Mouse (Mus musculus) kidney, postnatal 10 days (tissue): ENCODE data around the gene Hist1h3g.
A peak's percentile ranks its signal among the peaks of the same experiment; 100 is the strongest.

Source experiments
- DNase-seq: peaks from one replicate; pipeline ENCODE4 v3.0.0; 2021; ENCODE audit warnings: mixed read lengths

Hist1h3g gene

DNA sequence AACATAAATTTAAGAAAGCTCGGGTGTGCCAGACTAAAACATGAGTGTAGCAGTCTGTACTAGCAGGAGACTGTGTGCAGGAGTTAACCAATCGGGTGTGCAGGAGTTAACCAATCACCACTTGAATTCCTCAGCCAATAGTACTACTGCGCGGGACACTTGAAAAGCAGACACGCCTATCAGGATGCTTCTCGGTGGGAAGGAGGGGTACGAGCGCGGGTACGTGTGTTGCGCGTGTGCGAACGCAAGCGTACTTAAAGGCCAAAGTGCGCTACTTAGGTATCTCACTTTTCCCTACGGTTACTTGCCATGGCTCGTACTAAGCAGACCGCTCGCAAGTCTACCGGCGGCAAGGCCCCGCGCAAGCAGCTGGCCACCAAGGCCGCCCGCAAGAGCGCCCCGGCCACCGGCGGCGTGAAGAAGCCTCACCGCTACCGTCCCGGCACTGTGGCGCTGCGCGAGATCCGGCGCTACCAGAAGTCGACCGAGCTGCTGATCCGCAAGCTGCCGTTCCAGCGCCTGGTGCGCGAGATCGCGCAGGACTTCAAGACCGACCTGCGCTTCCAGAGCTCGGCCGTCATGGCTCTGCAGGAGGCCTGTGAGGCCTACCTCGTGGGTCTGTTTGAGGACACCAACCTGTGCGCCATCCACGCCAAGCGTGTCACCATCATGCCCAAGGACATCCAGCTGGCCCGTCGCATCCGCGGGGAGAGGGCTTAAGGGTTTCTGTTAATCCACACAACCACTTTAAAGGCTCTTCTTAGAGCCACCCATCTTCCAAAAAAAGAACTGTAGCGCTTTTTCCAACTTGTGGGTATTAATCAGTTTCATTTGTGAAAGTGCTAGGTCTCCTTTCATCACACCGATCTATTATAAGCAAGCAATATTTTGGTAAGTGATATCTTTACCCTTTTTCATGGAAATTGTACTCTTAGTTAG is at the start of gene Hist1h3g:
Gene Hist1h3g (plus strand): TSS at position 286 of the 939 bp plus-strand sequence.
- DNase-seq: peak; percentile 91

DNA sequence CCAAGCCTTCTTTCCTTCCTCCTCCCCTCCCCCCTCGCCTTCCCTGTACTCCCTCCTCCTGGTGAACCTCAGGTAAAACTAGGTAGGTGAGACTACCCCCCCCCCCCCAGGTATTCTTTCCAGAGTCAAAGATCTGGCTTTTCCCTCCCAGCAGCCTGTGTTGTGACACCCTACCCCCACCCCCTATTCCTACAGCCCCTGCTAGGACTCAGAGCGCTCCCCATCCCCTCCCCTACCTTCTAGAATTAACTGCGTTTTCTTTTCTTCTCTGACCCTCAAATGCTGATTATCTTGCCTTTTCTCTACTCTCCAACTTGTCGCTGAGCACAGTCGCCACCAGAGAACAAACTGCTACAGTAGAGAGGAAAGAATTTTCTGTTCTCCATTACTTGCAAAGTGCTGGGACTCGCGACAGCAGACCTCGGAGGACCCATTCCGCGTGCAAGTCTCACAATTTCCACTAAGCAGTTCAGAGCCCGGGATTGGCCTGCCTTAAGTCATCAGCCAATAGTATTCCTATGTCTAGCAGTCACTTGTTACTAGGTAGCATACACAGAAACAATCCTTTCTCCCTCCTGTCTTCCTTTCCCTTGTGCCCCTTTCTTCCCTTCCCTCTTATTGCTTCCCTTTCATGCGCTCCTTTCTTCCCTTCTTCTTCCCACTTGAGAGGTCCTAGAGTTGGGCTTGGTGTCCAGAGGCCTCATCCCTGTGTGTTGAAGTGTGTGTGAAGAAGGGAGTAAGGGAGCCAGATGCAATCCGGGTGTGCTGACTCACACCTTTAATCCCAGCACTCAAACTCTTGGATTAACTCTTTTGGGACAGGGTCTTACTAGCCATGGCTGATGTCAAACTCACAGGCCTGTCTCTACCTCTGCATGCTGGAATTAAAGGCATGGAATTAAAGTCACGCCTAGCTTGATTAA is 46.6 kb upstream of the Hist1h3g start, which contains the start of gene Btn2a2:
Gene Btn2a2 (minus strand): TSS at position 458 of the 923 bp plus-strand sequence.
- peak; percentile 70 for DNase-seq

DNA sequence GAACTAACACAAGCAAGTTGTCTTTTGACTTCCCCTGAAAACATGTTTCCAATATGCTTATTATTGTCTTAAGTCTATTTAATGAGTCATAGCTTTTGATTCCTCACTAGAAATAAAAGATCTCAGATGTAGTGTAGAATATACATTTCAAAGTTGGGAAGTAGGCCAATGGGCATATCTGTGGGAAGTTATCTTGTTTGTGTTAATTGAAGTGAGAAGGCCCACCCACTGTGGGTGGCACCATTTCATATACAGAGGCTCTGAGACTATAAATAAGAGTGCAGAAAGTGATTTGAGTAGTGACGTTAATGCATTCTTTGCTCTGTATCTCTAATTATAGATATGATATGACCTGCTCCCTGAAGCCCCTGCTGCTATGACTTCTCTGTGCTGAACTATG is 44.4 kb upstream of the Hist1h3g start:
- no peak for DNase-seq

DNA sequence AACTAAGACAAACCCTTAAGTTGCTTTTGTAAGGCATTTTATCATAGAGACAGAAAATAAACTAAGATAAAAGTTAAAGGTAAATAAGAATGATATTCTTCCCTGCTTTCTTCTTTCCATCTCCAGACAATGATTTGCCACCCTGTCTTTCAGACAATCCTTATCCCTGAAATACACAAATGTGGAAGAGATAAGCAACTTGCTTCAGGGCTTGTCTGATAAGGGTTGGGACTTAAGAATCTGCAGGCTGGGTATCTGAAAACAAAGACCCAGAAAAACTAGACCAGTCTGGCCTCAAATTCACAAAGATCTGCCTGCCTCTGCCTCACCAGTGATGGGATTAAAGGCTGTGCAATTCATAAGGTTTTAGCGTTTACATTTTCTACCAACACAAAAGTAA is 44.0 kb upstream of the Hist1h3g start:
- no peak for DNase-seq

DNA sequence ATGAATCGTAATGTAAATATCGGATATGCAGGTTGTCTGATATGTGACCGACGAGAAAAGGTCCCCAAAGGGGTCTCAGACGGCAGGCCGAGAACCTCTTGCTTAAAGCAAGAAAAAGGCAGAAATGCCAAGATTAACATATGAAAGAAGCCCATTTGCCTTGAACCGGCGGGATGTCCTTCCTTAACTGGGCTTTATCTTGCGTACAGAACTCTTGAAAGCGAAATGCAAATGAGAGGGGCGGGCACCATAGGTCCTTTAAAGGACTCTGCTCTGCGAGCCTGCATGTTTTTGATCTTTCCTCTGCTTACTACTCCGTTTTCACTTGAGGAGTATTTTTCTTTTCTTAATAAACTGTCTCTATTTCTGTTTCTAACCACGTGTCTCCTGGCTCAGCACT is 43.2 kb upstream of the Hist1h3g start:
- no peak for DNase-seq

DNA sequence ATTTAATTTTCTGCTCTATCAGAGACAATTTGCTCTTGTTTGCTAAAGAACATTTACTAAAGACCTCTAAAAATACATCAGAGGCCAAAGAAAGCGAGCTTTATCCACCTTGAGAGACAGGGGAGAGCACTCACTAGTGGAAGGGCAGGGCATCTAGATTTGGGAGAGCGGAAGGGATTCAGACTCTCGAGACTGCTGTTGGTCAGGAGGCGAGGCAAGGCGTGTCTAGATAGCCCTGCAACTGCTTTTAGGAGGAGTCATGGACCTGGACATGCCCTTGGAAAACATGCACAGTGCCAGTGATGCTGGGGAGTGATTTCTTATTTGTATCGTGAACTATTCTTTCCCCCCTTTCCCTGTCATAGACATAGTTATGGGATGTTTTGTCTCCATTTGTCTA is 39.7 kb upstream of the Hist1h3g start:
- no peak for DNase-seq

DNA sequence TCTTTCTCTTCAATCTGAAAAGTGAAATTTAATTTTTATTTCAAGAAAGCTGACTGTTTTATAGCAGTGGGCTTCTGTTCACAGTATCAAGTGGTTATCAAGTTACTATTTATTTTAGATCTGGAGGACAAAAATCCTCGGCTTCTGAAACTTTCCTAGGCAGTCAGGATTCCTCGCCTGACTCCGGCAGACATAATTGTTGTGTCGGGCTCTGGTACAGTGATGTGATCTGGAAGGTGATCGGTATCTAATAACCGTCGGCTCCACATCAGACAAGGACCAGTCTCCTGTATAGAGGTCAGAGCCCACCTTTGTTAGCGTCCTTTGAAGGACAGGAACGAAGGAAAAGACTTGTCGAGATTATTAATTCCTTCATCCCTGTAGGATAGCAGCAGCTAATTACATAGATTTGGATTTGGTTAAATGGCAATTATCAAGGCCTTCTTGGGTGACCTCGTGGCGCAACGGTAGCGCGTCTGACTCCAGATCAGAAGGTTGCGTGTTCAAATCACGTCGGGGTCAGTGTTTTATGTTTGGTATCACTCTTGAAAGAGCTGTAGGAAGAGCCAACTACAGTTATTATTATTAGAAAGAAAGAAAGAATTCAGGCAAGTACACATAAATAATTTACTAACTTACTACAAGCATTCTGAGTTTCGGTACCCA is 37.4 kb upstream of the Hist1h3g start:
- no peak for DNase-seq

DNA sequence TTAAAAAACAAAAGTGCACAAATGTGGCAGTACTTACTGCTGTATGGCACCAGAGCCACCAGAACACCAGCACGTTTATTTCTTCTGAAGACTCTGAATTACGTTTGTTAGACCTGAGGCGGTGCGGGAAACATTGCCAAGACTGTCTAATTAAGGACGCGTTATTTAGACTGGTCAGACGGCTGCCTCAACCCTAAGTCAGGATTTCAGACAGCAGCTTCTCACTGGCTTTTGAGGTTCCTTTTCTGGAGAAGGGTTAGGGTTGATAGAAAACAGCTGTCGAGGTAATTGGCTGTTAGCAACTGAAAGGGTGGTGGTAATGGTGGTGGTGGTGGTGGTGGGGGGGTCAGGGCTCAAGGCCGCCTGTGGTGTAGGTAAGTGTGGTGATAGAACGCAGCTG is 36.6 kb upstream of the Hist1h3g start:
- no peak for DNase-seq

DNA sequence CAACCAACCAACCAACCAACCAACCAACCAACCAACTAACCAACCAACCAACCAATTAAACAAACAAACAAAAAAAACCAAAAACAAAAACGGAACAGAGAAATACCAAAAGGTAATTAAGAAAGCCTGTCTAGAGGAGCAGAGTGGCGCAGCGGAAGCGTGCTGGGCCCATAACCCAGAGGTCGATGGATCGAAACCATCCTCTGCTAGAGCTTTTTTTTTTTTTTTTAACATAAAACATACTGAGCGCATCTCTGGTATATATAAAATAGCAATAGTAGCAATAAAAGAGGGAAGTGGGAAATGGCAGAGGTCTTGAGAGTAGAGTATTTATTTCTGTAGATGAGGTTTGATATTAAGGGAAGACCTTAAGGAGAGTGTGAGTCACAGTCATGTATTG is 35.3 kb upstream of the Hist1h3g start:
- DNase-seq: no peak

DNA sequence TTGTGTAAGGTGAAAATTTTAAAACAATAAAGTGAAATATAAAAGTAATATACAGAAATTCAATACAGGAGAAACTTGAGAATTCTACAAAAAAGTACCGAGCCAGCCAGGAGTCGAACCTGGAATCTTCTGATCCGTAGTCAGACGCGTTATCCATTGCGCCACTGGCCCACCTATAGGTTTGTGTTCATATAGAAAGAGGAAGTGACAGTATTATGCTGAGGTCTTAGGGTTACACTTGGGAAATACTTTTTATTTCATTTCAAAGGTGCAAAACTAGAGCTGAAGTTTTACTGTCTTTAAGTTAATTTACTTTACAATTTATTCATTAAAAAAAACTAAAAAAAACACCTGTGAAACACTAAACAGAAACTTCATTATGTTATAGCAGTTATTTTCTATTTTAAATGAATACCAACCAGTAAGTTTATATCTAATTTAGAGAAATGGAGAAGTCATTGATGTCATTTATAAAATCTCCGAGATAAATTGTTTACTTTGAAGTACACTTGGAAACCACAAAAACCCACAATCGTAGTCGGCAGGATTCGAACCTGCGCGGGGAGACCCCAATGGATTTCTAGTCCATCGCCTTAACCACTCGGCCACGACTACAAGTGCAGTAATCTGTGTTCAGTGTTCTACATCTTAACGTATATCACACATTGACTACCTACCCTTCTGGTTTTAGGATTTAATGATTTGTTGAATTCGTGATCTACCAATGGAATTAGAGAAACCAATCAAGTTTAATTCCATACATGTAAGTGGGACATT is 34.6 kb upstream of the Hist1h3g start:
- DNase-seq: peak; percentile 54

DNA sequence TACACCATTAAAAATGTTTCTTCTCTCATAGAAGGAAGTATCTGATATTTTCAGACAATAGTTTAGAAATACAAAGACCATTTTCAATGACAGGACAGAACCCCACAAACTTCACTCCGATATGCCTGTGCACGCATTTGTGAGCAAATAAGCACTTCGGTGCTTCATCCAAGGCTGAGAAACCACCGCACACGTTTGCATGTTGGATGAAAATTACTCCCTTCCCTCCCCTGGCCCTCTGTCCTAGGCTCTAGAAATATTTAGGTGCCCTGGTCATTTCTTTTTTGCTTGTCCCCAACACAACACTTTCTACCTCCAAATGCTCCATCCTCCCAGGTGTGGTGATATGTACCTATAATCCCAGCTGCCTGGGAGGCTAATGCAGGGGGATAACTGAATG is 33.7 kb upstream of the Hist1h3g start:
- no peak for DNase-seq

DNA sequence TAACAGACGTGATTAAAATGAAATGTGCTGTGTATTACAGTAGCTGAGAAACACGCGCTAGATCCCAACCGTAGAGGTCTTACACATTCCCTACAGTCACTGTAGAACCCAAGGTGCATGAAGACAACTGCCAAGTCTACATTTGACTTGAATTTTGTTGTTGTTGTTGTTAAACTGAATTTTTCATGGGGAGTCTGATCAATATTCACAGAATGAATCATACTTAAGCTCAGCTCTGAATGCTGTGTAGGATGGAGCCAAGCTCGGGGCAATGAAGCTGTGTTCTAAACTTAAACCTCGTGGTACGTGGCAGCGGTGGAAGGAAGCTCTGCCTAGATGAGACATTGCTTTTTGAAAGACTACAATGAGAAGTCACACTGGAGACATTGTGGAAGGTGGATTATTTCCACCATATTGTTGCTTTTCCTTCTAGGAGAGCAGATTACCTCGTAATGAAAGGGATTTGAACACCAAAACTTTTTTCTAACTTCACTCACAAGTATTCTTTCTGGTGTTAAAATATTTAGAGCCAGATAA is 33.1 kb upstream of the Hist1h3g start:
- DNase-seq: no peak

DNA sequence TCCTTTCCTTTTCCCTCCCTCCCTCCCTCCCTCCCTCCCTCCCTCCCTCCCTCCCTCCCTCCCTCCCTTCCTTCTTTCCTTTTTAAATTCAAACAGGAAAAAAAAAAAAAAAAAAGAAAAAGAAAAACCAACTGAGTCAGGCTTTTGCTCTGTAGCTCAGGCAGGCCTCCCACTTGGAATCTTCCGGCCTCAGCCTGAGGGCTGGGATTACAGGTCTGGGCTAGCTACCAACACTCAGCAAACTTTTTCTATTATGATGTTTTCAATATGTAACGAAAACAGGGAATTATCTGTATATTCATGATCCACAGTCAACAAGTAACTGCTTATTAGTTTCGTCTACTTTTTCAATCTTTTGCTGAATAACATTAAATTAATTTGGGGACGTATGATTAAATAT is 32.3 kb upstream of the Hist1h3g start:
- DNase-seq: no peak

DNA sequence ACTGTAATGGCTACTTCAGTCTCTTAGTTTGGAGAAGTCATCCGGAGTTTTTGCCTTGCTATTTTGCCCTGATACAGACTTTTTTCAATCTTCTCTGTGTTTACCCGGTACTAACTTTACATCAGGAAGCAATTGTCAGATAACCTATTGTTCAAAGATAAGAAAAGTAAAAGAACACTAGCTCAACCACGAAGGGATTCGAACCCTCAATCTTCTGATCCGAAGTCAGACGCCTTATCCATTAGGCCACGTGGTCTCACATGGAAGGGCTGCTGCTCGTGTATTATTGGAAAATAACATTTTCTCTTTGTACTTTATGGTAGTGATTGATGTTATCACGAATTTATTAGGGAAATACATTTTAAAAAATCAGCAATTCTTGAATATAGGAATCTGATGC is 31.4 kb upstream of the Hist1h3g start:
- peak; percentile 33 for DNase-seq

DNA sequence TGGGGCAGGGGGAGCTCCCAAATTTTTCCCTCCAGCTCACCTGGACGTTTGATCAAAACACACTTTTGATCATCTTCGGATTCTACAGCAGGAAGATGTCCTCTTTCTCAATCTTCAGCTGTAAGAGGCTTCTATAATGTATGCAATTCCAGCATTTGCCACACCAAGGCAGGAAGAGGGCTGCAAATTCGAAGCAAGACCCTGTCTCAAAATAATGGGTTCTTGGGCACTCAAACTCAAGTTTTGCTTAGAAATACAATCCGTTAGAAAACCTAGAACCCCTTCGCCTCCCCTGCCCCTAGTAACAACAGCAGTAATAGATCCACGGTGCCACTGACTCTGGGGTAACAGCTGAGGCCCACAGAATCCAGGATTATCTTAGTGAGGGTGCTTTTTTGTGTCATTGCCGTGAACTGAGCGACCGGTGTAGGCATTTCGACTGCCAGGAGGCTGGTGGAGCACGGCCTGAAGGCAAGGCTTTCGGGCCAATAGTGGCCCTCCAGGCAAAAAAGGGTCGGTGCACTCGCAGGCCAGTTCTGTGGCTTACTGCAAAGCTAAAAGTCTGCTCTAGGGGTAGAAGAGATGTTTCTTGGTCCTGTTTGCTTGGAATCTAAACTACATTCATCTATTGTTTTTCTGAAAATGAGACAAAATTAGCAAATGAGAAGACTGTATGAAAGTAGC is 29.4 kb upstream of the Hist1h3g start:
- no peak for DNase-seq

DNA sequence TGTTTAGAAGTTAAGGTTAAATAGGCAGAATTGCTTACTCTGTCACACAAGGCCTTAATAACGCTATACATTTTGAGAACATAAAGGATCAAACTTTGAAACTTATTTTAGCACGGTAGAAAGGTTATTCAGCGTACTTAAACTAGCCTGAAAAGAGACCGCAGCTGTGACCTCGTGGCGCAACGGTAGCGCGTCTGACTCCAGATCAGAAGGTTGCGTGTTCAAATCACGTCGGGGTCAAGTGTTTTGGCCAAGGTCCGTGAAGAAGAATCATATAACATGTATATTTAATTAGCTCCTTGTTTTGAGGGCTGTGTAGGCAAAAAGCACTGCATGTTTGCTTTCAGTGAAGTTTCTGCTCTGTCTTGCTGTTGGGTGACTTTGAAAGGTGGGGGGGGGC is 28.9 kb upstream of the Hist1h3g start:
- DNase-seq: peak; percentile 24

DNA sequence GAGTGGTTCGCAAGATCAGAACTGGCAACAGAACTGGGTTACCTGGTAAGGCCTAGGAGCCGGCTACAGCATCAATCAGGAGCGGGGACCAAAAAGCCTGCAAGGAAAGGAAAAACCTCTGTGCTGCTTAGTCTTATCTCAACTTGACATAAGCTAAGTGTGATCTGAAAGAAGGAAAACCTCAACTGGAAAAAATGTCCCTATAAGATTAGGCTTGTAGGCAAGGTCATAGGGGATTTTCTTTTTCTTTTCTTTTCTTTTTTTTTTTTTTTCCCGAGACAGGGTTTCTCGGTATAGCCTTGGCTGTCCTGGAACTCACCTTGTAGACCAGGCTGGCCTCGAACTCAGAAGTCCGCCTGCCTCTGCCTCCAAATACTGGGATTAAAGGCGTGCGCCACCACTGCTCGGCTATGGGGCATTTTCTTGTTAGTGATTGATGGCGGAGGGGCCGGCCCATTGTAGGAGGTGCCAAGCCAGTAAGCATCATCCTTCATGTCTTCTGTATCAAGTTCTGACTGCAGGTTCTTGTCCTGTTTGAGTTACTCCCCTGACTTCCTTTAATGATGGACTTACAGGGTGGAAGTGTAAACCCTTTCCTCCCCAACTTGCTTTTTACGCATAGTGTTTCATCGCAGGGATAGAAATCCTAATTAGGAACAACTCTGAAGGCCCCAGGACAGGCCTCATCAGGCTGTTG is 28.3 kb upstream of the Hist1h3g start:
- DNase-seq: no peak

DNA sequence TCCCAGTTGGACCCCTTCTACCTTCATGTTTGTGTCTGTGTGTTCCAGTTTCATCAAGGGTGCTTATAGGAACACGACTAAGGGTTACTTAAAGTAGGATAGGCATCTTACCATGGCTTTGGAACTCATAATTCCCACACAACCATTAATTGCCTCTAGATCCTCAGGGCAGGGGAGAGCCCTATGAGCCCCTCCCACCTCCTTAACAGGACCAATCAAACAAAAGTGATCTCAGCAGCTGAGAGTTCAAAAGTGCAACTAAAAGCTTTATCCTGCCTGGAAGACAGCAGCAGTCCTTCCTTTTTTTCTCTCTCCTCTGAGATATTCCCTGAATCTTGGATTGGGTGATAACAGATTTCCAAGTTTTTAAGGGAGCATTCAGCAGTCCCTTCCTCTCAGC is 25.1 kb upstream of the Hist1h3g start:
- DNase-seq: no peak

DNA sequence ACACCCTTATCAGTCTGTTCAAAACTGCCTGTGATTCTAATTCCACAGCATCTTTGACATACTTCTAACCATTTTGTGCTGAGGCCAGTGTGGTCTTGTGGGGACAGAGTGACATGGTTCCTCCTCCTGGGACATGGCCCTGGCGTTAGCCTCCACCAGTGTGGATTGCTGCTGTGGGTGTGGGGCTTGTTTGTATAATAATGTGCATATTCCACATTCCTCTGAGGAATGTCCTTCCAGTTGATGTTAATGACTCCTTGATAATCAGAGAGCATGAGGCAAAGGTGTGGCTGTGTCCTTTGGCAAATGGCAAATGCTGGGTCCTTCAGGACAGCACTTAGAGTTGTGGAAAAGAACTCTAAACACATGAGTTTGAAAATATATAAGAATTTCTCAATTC is 21.7 kb upstream of the Hist1h3g start:
- DNase-seq: no peak

DNA sequence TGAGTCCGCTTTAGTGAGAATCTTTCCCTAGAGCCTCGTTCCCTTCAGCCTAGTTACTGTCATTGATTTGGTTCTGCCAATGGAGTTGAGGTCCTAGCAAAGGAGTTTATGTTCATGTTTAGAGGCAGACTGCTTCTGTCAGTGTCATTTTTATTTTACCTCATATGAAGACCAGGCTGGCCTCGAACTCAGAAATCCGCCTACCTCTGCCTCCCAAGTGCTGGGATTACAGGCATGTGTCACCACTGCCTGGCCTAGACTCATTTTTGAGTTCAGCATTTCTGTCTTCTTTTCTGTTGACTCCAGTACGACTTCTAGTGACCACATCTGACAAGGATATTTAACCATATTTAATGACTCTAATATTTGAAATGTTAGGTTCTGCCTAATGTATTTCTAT is 19.9 kb upstream of the Hist1h3g start:
- no peak for DNase-seq
